Mouse (Mus musculus): ENCODE measurements around the gene Cd200r1.

GRCm38 (mm10) chr16:44757700-44758099, 7.8 kb upstream of the Cd200r1 start:
- TF ChIP-seq CTCF (IDR thresholded peaks at IDR 0.05; ENCODE audit: borderline replicate concordance, extremely low read depth, insufficient read depth, insufficient read length) (no peak), POLR2A (IDR thresholded peaks at IDR 0.05; ENCODE audit: borderline replicate concordance, extremely low read depth, insufficient read depth, insufficient read length, poor library complexity, severe bottlenecking) (no peak)
